Mouse (Mus musculus): ENCODE results near the gene Tmem30b. TPM values are rescaled to one million over a fixed set of nuclear protein-coding genes. Genes with fewer than 3 reads are reported as not detected.
"Not testable (repeated sequence)": the region's sequence is repeated elsewhere in the genome, so short reads cannot be mapped to it uniquely, and the experiment has no call there.

The Tmem30b gene
- total RNA-seq, 4 experiments from 2014 or later = 0.11 to 0.93 (median 0.36) TPM

- peak in 1 of 2 experiments; percentile 69 for DNase-seq (ENCODE audit: low spot score in 2 of 2)
Measured at GRCm38 (mm10) chr12:73558525-73559195, 12.5 kb upstream of the Tmem30b start.

DNA sequence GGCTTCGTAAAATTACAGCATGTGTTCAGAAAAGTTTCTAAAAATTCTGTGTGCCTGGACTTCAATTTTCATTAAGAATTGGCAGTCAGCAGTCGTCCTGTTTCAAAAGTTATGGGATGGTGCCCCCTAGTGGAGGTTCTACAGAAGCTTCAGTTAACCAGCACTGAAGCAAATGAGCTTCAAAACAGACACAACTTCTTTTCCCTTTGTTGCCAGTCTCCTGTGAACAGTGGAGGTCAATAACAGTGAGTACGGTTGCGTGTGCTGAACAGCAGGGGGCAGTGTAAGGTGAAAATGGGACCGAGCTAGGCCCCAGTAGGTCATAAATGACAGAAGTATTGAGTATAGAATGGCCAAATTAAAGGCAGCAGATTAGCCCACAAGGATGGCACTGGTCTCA lies 8.0 kb upstream of the Tmem30b start:
- no peak for DNase-seq (ENCODE audit: low spot score in 2 of 2)

DNA sequence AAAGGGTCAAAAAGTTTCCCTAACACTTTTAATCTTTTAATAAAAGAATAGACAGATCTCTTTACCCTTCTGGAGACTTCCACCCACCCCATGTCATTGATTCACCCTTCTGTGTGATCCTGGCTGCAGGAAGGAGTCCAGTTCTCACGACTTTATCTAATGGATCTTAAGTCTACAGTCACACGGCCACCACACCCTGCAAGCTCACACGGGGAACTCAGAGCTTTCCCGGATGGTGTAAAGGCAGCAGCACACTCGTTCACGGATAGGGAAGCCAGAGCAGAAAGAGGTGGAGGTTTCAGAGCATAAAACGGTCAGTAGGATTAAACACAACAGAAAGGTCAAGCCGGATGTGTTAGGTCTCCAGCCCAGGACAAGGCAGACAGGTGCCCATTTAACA lies 2.1 kb upstream of the Tmem30b start:
- no peak for DNase-seq (ENCODE audit: low spot score in 2 of 2)

GRCm38 (mm10) chr12:73547646-73548045 lies 1.5 kb upstream of the Tmem30b start:
- DNase-seq (ENCODE audit: low spot score in 2 of 2) = no peak

DNA sequence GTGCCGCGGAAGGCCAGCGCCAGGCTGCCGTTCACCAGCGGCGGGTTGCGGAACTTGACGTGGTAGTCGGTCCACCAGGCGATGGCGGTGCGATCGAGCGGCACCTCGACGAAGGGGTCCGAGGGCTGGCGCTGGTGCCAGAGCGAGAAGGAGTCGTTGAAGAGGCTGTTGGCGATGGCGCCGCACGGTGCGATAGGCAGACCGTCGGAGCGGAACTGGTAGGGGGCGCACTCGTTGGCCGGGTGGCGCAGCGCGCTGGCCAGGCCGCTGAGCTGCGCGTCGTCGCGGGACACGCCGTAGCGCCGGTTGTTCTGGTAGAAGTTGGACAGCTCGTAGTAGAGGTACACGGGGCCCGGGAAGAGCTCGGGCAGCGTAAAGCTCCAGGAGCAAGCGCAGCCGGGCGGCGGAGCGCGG lies 513 bp downstream of the Tmem30b start:
- no peak for DNase-seq (ENCODE audit: low spot score in 2 of 2)

DNA sequence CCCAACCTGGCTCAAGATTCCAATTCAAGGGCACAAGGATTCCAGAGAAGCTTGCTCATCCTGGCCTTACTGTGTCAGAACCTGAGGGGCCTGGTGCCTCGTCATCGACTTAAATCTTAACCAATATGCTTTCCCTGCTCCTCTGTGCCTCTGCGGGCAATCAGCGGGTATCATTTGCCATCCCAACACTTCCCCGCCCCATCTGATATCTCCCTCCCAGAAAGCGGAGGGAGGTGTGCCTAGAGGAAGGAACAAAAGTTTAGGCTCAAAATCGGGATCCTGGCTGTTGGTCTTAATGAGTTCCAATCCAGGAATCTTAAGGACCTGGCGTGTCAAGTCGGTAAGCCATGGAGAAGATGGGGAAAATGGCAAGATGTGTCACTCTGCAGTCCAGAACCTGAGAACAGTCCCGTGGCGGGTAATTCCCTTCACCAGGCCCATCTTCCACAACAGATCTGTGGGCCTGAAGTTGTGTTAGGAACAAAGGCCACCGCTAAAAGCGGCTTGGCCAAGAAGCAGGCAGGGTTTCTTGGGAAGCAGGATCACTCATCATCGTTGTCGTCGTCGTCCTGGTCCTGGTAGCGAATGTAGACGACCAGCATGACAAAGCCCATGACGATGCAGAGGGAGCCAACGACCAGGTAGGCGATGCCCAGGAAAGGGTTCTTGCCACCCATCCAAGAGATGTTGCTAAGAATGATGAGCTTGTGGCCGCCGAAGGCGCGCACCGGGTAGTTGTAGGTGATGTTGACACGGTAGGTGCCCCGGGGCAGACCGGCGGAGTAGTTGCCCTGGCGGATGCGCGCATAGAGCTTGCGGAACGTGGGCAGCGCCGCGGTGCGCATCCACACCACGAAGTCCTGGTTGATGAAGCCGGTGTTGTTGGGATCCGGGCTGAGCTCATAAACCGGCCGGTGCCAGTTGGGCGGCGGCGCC lies 1.2 kb downstream of the Tmem30b start:
- DNase-seq (ENCODE audit: low spot score in 2 of 2) = no peak

DNA sequence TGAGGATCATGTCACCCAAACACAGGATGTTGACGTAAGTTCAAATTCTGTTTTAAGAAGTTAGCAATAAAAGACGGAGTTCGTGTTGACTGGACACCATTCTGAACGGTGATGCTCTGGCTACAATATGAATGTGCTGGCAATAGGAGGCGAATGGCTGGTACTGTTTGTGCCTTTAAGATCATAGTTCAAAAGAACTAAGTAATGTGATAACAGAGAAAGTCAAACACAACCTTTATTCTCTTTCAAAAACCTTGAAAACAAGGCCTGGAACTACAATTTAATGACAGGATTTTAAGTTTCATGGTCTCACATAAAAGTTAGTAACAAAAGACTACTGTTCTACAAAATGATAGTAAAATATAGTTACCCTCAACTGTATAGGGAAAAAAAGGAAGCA lies 3.0 kb downstream of the Tmem30b start:
- no peak for DNase-seq (ENCODE audit: low spot score in 2 of 2)

GRCm38 (mm10) chr12:73540402-73540801 lies 5.8 kb downstream of the Tmem30b start:
- DNase-seq (ENCODE audit: low spot score in 2 of 2) = no peak

DNA sequence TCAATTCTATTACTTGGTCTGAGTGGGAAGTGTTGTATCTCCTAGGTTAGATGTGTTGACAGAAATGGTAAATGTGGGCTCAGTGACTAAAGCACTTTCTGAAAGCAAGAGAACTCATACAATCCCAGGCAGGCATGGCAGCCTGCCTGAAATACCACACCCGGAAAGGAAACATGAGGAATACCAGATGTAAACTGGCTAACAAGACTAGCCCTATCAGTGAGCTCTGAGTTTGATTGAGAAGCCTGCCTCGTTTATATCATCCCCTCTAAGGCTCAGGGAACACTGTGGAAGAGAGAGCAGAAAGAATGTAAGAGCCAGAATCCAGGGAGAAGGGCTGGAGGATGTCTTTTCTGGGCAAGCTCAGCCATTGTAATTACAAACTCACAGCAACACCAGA lies 7.0 kb downstream of the Tmem30b start:
- DNase-seq (ENCODE audit: low spot score in 2 of 2) = no peak

- not testable (repeated sequence) for DNase-seq (ENCODE audit: low spot score in 2 of 2)
Measured at GRCm38 (mm10) chr12:73538139-73538508, 8.1 kb downstream of the Tmem30b start.

DNA sequence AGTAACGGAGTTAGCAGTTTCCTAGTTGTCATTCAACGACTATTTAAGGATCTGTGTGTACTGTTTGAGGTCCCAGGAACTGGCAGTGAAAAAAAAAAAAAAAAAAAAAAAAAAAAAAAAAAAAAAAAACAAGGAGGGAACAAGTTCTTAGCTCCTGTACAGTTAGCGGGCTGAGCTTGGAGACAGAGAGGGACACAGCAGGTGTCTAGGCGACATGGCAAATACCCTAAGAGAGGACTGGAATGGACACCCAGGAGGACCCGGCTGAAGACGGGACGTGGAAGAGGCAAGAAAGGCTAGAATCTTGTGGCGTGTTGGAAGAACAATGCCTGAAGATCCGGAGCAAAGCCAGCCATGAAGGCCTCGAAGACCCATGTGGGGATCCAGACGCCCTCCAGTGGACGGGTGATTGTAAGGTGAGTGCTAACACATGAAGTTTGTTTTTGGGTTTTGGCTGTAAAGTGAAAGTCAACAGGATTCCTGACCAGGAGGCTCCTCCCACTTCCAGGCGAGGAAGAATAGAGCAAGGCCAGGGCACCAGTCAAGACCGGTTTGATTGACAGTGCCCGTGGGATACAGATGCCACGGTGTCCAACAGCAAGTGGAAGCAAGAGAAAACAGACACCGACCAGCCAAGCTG lies 8.6 kb downstream of the Tmem30b start:
- no peak for DNase-seq (ENCODE audit: low spot score in 2 of 2)

GRCm38 (mm10) chr12:73534591-73534990 lies 11.6 kb downstream of the Tmem30b start:
- no peak for DNase-seq (ENCODE audit: low spot score in 2 of 2)

DNA sequence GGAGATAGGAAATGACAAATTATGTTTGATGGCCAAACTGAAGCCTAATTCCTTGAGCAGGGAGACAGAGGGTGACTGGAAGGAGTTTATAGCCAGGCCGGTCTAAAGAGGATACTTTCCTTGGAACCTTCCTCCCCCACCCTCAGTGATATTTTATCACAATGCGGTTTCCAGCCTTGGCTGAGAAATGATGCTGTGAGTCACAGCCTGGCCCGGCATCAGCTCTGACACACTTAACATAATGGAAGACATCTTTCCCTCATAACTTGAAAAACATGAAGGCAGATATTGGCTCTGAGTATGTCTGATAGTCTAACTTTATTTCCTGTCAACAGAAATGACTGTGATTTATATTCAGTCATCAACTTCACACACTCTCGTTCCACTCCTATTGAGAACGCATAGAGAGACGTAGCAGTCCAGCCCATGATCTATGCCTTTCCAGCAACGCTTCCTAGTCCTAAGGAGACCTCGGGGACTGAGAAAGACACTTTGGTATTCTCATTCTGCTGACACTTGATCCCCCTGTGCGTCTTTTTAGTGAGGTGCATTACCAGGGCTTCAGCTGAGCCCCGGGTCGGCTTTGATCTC lies 14.2 kb downstream of the Tmem30b start:
- no peak for DNase-seq (ENCODE audit: low spot score in 2 of 2)

GRCm38 (mm10) chr12:73529590-73529989 lies 16.6 kb downstream of the Tmem30b start:
- no peak for DNase-seq (ENCODE audit: low spot score in 2 of 2)

GRCm38 (mm10) chr12:73529131-73529530 lies 17.1 kb downstream of the Tmem30b start:
- DNase-seq (ENCODE audit: low spot score in 2 of 2) = no peak

DNA sequence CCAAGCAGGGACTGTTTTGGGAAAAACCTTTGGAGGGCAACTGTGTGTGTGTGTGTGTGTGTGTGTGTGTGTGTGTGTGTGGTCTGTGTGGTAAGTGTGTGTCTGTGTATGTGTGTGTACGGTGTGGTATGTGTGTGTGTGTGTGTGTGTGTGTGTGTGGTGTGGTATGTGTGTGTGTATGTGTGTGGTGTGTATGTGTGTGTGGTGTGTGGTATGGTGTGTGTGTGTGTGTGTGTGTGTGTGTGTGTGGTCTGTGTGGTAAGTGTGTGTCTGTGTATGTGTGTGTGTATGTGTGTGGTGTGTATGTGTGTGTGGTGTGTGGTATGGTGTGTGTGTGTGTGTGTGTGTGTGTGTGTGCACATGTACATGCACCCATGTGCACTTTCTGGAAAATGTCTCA lies 18.1 kb downstream of the Tmem30b start:
- DNase-seq (ENCODE audit: low spot score in 2 of 2) = not testable (repeated sequence)

DNA sequence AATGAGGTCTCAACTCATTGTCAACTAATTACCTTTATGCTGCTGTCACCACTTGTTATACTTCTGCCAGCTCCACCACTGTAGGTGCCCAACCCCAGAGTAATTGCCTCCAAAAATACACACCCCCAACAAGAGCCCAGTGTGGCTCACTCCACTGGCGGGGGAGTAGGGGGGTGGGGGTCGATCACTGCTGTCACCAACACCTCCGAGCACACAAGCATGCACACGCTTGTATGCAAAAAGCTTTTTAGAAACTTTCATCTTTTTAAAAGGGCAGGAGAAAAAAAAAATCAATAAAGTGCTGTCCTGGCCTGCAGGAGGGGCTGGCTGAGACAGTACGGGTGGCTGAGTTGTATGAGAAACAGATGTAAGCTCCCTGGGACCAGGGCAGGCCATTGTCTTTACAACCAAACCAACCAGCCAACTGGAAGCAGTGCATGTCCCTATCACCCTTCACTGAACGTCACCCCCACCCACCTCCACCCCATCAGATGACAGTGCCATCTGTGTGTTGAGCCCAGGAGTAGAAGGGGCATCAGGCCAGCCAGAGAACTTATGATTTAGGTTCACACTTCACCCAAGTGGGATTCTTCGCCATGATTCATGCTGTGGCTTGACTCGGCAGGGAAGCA lies 20.8 kb downstream of the Tmem30b start:
- no peak for DNase-seq (ENCODE audit: low spot score in 2 of 2)

- DNase-seq (ENCODE audit: low spot score in 2 of 2) = no peak
Measured at GRCm38 (mm10) chr12:73523066-73523465, 23.1 kb downstream of the Tmem30b start.

DNA sequence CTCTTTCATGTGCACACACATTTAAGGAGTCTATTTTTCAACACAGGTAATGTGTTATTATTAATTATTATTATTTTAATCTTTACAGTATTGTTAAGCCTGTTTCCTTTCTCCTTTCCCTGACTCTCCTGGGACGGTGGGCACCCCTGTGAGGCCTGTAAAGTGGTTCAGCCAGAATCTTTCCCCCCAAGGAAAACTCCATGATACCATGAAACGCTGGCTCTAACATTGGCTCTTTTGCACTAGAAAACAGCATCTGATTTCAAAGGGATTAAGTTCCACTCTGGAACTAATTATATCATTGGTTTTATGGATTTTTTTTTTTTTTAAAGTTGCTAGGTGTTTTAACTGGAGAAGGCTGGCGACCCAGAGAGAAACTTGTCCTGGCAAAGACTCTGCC lies 24.2 kb downstream of the Tmem30b start:
- no peak for DNase-seq (ENCODE audit: low spot score in 2 of 2)

- DNase-seq (ENCODE audit: low spot score in 2 of 2) = no peak
Measured at GRCm38 (mm10) chr12:73521238-73521841, 24.9 kb downstream of the Tmem30b start.

- no peak for DNase-seq (ENCODE audit: low spot score in 2 of 2)
Measured at GRCm38 (mm10) chr12:73517768-73518167, 28.4 kb downstream of the Tmem30b start.
